Mouse (Mus musculus) cortical plate, adult 2 months (tissue): ENCODE results near the gene Sag. TPM values are rescaled to one million over a fixed set of nuclear protein-coding genes. Genes with fewer than 3 reads are reported as not detected.

Source experiments
- H3K27ac ChIP-seq: fragments of 200-500 bp; 2 replicates; pipeline ENCODE4 v1.5.1; 2012; ENCODE audit warnings: low read length, control low read depth, inconsistent platforms; ENCODE audit not compliant: insufficient read depth
- H3K4me1 ChIP-seq: fragments of 200-500 bp; 2 replicates; pipeline ENCODE4 v1.6.1; 2011; ENCODE audit warnings: low read length; ENCODE audit not compliant: control insufficient read depth, insufficient read depth
- H3K4me3 ChIP-seq: fragments of 200-500 bp; 2 replicates; pipeline ENCODE4 v1.5.1; 2011; ENCODE audit warnings: mild to moderate bottlenecking, low read length, control low read depth; ENCODE audit not compliant: insufficient read depth
- CTCF ChIP-seq: fragments of 200-500 bp; IDR thresholded peaks from 2 replicates; pipeline ENCODE4 v1.5.1; 2011; ENCODE audit warnings: mild to moderate bottlenecking, control low read depth, low read length; ENCODE audit not compliant: insufficient read depth; ENCODE audit errors: extremely low read depth
- POLR2A ChIP-seq: fragments of 200-500 bp; IDR thresholded peaks from 2 replicates; pipeline ENCODE4 v1.6.1; 2011; ENCODE audit warnings: mild to moderate bottlenecking, low read length, control low read depth; ENCODE audit not compliant: insufficient read depth; ENCODE audit errors: extremely low read depth
- polyA plus RNA-seq: library from polyadenylated mRNA; depleted of rRNA; stranded (reverse); fragments of >200 nt; gene quantifications from 2 replicates; pipeline ENCODE4 v1.2.3, GENCODE M21; 2012

Sag gene
- polyA plus RNA-seq, 1 experiment, result 2.2 TPM

- Histone ChIP-seq H3K27ac (no peak overlapping the region), H3K4me1 (no peaks in the 10 kb centered on the region), H3K4me3 (no peak overlapping the region)
- TF ChIP-seq POLR2A (no peak), CTCF (no peak)
Observed at GRCm38 (mm10) chr1:87836453-87836852, 33.0 kb downstream of the Sag start.

GRCm38 (mm10) chr1:87837018-87837417 is 33.5 kb downstream of the Sag start:
- no peak overlapping the region for H3K4me3 ChIP-seq
- TF ChIP-seq POLR2A (no peak), CTCF (no peak)
- no peaks in the 10 kb centered on the region for H3K4me1 ChIP-seq

GRCm38 (mm10) chr1:87840411-87841208 is 37.1 kb downstream of the Sag start:
- Histone ChIP-seq H3K27ac (no peak overlapping the region), H3K4me3 (no peak overlapping the region), H3K4me1 (no peaks in the 10 kb centered on the region)
- no peak for TF ChIP-seq CTCF
- no peak for TF ChIP-seq POLR2A

More at GRCm38 (mm10) chr1:87837018-87837417, 33.5 kb downstream of the Sag start:
- no peak overlapping the region for H3K27ac ChIP-seq

GRCm38 (mm10) chr1:87846801-87847474 is 43.5 kb downstream of the Sag start:
- Histone ChIP-seq H3K4me1 (peaks cover 8% of the 10 kb centered on the region), H3K4me3 (no peak overlapping the region), H3K27ac (no peak overlapping the region)
- no peak for TF ChIP-seq CTCF
- no peak for TF ChIP-seq POLR2A

GRCm38 (mm10) chr1:87847475-87848168 is 44.1 kb downstream of the Sag start:
- TF ChIP-seq CTCF (no peak), POLR2A (no peak)
- H3K4me3 ChIP-seq, result no peak overlapping the region

GRCm38 (mm10) chr1:87848237-87848996 is 44.9 kb downstream of the Sag start:
- no peak overlapping the region for H3K4me3 ChIP-seq
- H3K27ac ChIP-seq, result no peak overlapping the region
- peaks cover 8% of the 10 kb centered on the region for H3K4me1 ChIP-seq
- TF ChIP-seq CTCF, result no peak
- no peak for TF ChIP-seq POLR2A

More at GRCm38 (mm10) chr1:87847475-87848168, 44.1 kb downstream of the Sag start:
- peaks cover 8% of the 10 kb centered on the region for H3K4me1 ChIP-seq
- 0 out of 2 replicates have a peak overlapping the region, but pooled peaks have one; percentile 5 for H3K27ac ChIP-seq

- Histone ChIP-seq H3K4me3 (no peak overlapping the region), H3K4me1 (peaks cover 8% of the 10 kb centered on the region), H3K27ac (peak overlapping the region; percentile 66)
- TF ChIP-seq CTCF (no peak), POLR2A (no peak)
Observed at GRCm38 (mm10) chr1:87849278-87849677, 45.8 kb downstream of the Sag start.

- Histone ChIP-seq H3K4me1 (peaks cover 11% of the 10 kb centered on the region), H3K27ac (no peak overlapping the region), H3K4me3 (no peak overlapping the region)
- TF ChIP-seq POLR2A (no peak), CTCF (no peak)
Observed at GRCm38 (mm10) chr1:87851344-87851743, 47.9 kb downstream of the Sag start.
